Mouse (Mus musculus): ENCODE data around the gene Hmga2. TPM values are rescaled to one million over a fixed set of nuclear protein-coding genes. Genes with fewer than 3 reads are reported as not detected.

The Hmga2 gene
- total RNA-seq, 1 experiment: 21.6 TPM

GRCm38 (mm10) chr10:120420971-120421629, 55.2 kb downstream of the Hmga2 start:
- in situ Hi-C loops (cut with MboI; ENCODE audit: low sequenced_read_pairs in 2 of 2, unreplicated experiment in 2 of 2): no loop called here
- no peak for DNase-seq (ENCODE audit: low read depth, low spot score)
- no peak overlapping the region for H3K4me3 ChIP-seq (ENCODE audit: insufficient read depth in 1 of 2, low read depth in 1 of 2, low read length in 2 of 2, poor library complexity in 1 of 2, severe bottlenecking in 1 of 2)
- H3K9ac ChIP-seq (ENCODE audit: insufficient read depth, low read depth, low read length, poor library complexity, severe bottlenecking): no peak overlapping the region
- H3K4me1 ChIP-seq (ENCODE audit: control insufficient read depth in 2 of 2, insufficient read depth in 2 of 2, low read length in 2 of 2, poor library complexity in 1 of 2): 0 out of 4 replicates have a peak, but pooled peaks cover 0 to 2% of the 10 kb centered on the region in 2 experiments
- no peak overlapping the region for H3K27ac ChIP-seq (ENCODE audit: insufficient read depth, low read depth, low read length, poor library complexity, severe bottlenecking)
- no peak for TF ChIP-seq ZNF384 (IDR thresholded peaks at IDR 0.05; ENCODE audit: low read depth, low read length)
- TF ChIP-seq HCFC1 (IDR thresholded peaks at IDR 0.05; ENCODE audit: borderline replicate concordance, insufficient read depth, low read length): no peak
- no peak for TF ChIP-seq CHD2 (IDR thresholded peaks at IDR 0.05; ENCODE audit: low read depth, low read length)
- TF ChIP-seq ZC3H11A (IDR thresholded peaks at IDR 0.05; ENCODE audit: borderline replicate concordance, low read depth, low read length): no peak
- TF ChIP-seq MAFK (IDR thresholded peaks at IDR 0.05; ENCODE audit: insufficient read depth, low read depth, low read length): no peak
- H3K9me3 ChIP-seq (ENCODE audit: control insufficient read depth, insufficient read depth, low read depth, low read length): no peaks in the 10 kb centered on the region
- H3K36me3 ChIP-seq (ENCODE audit: control insufficient read depth, insufficient read depth, low read length, poor library complexity, severe bottlenecking): no peaks in the 10 kb centered on the region

GRCm38 (mm10) chr10:120418738-120419523, 57.3 kb downstream of the Hmga2 start:
- in situ Hi-C loops (cut with MboI; ENCODE audit: low sequenced_read_pairs in 2 of 2, unreplicated experiment in 2 of 2): no loop called here
- no peak overlapping the region for H3K9ac ChIP-seq (ENCODE audit: insufficient read depth, low read depth, low read length, poor library complexity, severe bottlenecking)
- peaks cover 0 to 2% of the 10 kb centered on the region in 2 experiments; a peak in 1 of 4 replicates for H3K4me1 ChIP-seq (ENCODE audit: control insufficient read depth in 2 of 2, insufficient read depth in 2 of 2, low read length in 2 of 2, poor library complexity in 1 of 2)
- DNase-seq (ENCODE audit: low read depth, low spot score): no peak
- H3K4me3 ChIP-seq (ENCODE audit: insufficient read depth in 1 of 2, low read depth in 1 of 2, low read length in 2 of 2, poor library complexity in 1 of 2, severe bottlenecking in 1 of 2): no peak overlapping the region
- TF ChIP-seq ZNF384 (IDR thresholded peaks at IDR 0.05; ENCODE audit: low read depth, low read length): no peak
- no peak for TF ChIP-seq MAFK (IDR thresholded peaks at IDR 0.05; ENCODE audit: insufficient read depth, low read depth, low read length)
- no peak for TF ChIP-seq HCFC1 (IDR thresholded peaks at IDR 0.05; ENCODE audit: borderline replicate concordance, insufficient read depth, low read length)
- TF ChIP-seq CHD2 (IDR thresholded peaks at IDR 0.05; ENCODE audit: low read depth, low read length): no peak
- TF ChIP-seq ZC3H11A (IDR thresholded peaks at IDR 0.05; ENCODE audit: borderline replicate concordance, low read depth, low read length): no peak
- H3K9me3 ChIP-seq (ENCODE audit: control insufficient read depth, insufficient read depth, low read depth, low read length): no peaks in the 10 kb centered on the region
- no peak overlapping the region for H3K27ac ChIP-seq (ENCODE audit: insufficient read depth, low read depth, low read length, poor library complexity, severe bottlenecking)
- no peaks in the 10 kb centered on the region for H3K36me3 ChIP-seq (ENCODE audit: control insufficient read depth, insufficient read depth, low read length, poor library complexity, severe bottlenecking)

- H3K9me3 ChIP-seq (ENCODE audit: control insufficient read depth, insufficient read depth, low read depth, low read length): no peaks in the 10 kb centered on the region
- DNase-seq (ENCODE audit: low read depth, low spot score): no peak
- in situ Hi-C loops (cut with MboI; ENCODE audit: low sequenced_read_pairs in 2 of 2, unreplicated experiment in 2 of 2): no loop called here
- TF ChIP-seq ZC3H11A (IDR thresholded peaks at IDR 0.05; ENCODE audit: borderline replicate concordance, low read depth, low read length) (no peak), MAFK (IDR thresholded peaks at IDR 0.05; ENCODE audit: insufficient read depth, low read depth, low read length) (no peak)
- H3K36me3 ChIP-seq (ENCODE audit: control insufficient read depth, insufficient read depth, low read length, poor library complexity, severe bottlenecking): no peaks in the 10 kb centered on the region
- no peak overlapping the region for H3K4me3 ChIP-seq (ENCODE audit: insufficient read depth in 1 of 2, low read depth in 1 of 2, low read length in 2 of 2, poor library complexity in 1 of 2, severe bottlenecking in 1 of 2)
- H3K27ac ChIP-seq (ENCODE audit: insufficient read depth, low read depth, low read length, poor library complexity, severe bottlenecking): no peak overlapping the region
- H3K9ac ChIP-seq (ENCODE audit: insufficient read depth, low read depth, low read length, poor library complexity, severe bottlenecking): no peak overlapping the region
- peaks cover 0 to 2% of the 10 kb centered on the region in 2 experiments; a peak in 1 of 4 replicates for H3K4me1 ChIP-seq (ENCODE audit: control insufficient read depth in 2 of 2, insufficient read depth in 2 of 2, low read length in 2 of 2, poor library complexity in 1 of 2)
Observed at GRCm38 (mm10) chr10:120418211-120418610, 58.1 kb downstream of the Hmga2 start.

- no peaks in the 10 kb centered on the region for H3K9me3 ChIP-seq (ENCODE audit: control insufficient read depth, insufficient read depth, low read depth, low read length)
- peaks cover 0 to 2% of the 10 kb centered on the region in 2 experiments; a peak in 1 of 4 replicates for H3K4me1 ChIP-seq (ENCODE audit: control insufficient read depth in 2 of 2, insufficient read depth in 2 of 2, low read length in 2 of 2, poor library complexity in 1 of 2)
- DNase-seq (ENCODE audit: low read depth, low spot score): no peak
- in situ Hi-C loops (cut with MboI; ENCODE audit: low sequenced_read_pairs in 2 of 2, unreplicated experiment in 2 of 2): no loop called here
- no peak for TF ChIP-seq MAFK (IDR thresholded peaks at IDR 0.05; ENCODE audit: insufficient read depth, low read depth, low read length)
- TF ChIP-seq ZNF384 (IDR thresholded peaks at IDR 0.05; ENCODE audit: low read depth, low read length): no peak
- no peak overlapping the region for H3K4me3 ChIP-seq (ENCODE audit: insufficient read depth in 1 of 2, low read depth in 1 of 2, low read length in 2 of 2, poor library complexity in 1 of 2, severe bottlenecking in 1 of 2)
- H3K27ac ChIP-seq (ENCODE audit: insufficient read depth, low read depth, low read length, poor library complexity, severe bottlenecking): no peak overlapping the region
- no peaks in the 10 kb centered on the region for H3K36me3 ChIP-seq (ENCODE audit: control insufficient read depth, insufficient read depth, low read length, poor library complexity, severe bottlenecking)
- no peak overlapping the region for H3K9ac ChIP-seq (ENCODE audit: insufficient read depth, low read depth, low read length, poor library complexity, severe bottlenecking)
Observed at GRCm38 (mm10) chr10:120417488-120418118, 58.7 kb downstream of the Hmga2 start.

Measured in ES-E14 (cell line).